Mouse (Mus musculus) forebrain, embryonic 11.5 days (tissue): ENCODE measurements around the gene Soat1. TPM values are rescaled to one million over a fixed set of nuclear protein-coding genes. Genes with fewer than 3 reads are reported as not detected.
"Not testable (repeated sequence)": the region's sequence is repeated elsewhere in the genome, so short reads cannot be mapped to it uniquely, and the experiment has no call there.

Experiments
- ATAC-seq: fragments of 200-750 bp; cut with Nextera tagmentation; replicated peaks from 2 replicates; pipeline ENCODE4 v1.8.0; 2017; ENCODE audit warnings: moderate TSS enrichment; ENCODE audit not compliant: low FRiP score
- DNase-seq: peaks from one replicate; pipeline ENCODE4 v3.0.0-alpha.2; 2017; ENCODE audit warnings: low spot score
- H3K27ac ChIP-seq: fragments of 300-500 bp; sonication (generic); 2 replicates; pipeline ENCODE4 v1.5.1; 2014; ENCODE audit warnings: low read depth, low read length
- H3K27me3 ChIP-seq: fragments of 300-500 bp; sonication (generic); 2 replicates; pipeline ENCODE4 v1.6.1; 2014; ENCODE audit warnings: mild to moderate bottlenecking, low read length, mixed read lengths; ENCODE audit not compliant: control insufficient read depth, insufficient read depth
- H3K36me3 ChIP-seq: fragments of 300-500 bp; sonication (generic); 2 replicates; pipeline ENCODE4 v1.6.1; 2014; ENCODE audit warnings: mild to moderate bottlenecking, low read length, moderate library complexity, mixed read lengths; ENCODE audit not compliant: control insufficient read depth, insufficient read depth
- H3K4me1 ChIP-seq: fragments of 300-500 bp; sonication (generic); replicated peaks from 2 replicates; pipeline ENCODE4 v1.6.1; 2014; ENCODE audit warnings: low read length, mixed read lengths; ENCODE audit not compliant: control insufficient read depth, insufficient read depth
- H3K4me2 ChIP-seq: fragments of 300-500 bp; sonication (generic); 2 replicates; pipeline ENCODE4 v1.6.1; 2014; ENCODE audit warnings: low read depth, mild to moderate bottlenecking, low read length, moderate library complexity, mixed read lengths; ENCODE audit not compliant: severe bottlenecking
- H3K4me3 ChIP-seq: fragments of 300-500 bp; sonication (generic); 2 replicates; pipeline ENCODE4 v1.5.1; 2014; ENCODE audit warnings: low read depth, low read length
- H3K9ac ChIP-seq: fragments of 300-500 bp; sonication (generic); 2 replicates; pipeline ENCODE4 v1.6.1; 2014; ENCODE audit warnings: low read length
- H3K9me3 ChIP-seq: fragments of 300-500 bp; sonication (generic); 2 replicates; pipeline ENCODE4 v1.6.1; 2016; ENCODE audit warnings: low read length, mixed read lengths; ENCODE audit not compliant: control insufficient read depth
- WGBS: fragments of 180-500 bp; shearing (Covaris S2); extraction: QIAGEN DNeasy Blood & Tissue Kit; methylation state at CpG from one replicate; pipeline ENCODE4 v1.1.7; 2014; 5-methylcytosine and 5-hydroxymethylcytosine counted together
- polyA plus RNA-seq: library from polyadenylated mRNA; unstranded; fragments of >200 nt; fragmentation: Nextera tagmentation; extraction: Ambion mirVana; gene quantifications from 2 replicates; pipeline ENCODE4 v1.2.1, GENCODE M21; 2014

The Soat1 gene
- 22.5 and 25.8 TPM in 2 replicates for polyA plus RNA-seq

- Histone ChIP-seq H3K4me3 (peak within 1 kb of the TSS; percentile 75), H3K27me3 (no peaks in the 10 kb centered on the region), H3K4me2 (peak within 1 kb of the TSS; percentile 74), H3K9me3 (no peaks in the 10 kb centered on the region), H3K27ac (no peak within 1 kb of the TSS), H3K9ac (peak within 1 kb of the TSS; percentile 76), H3K36me3 (no peaks in the 10 kb centered on the region), H3K4me1 (no peaks in the 10 kb centered on the region)
- DNase-seq (peak; percentile 93), ATAC-seq (peak; percentile 97)
- under 1% methylated on average over 31 of the region's 46 CpGs for WGBS
Observed at GRCm38 (mm10) chr1:156473961-156474503, at the start of gene Soat1. TSS of gene Soat1 (minus strand) at chr1:156474331.

DNA sequence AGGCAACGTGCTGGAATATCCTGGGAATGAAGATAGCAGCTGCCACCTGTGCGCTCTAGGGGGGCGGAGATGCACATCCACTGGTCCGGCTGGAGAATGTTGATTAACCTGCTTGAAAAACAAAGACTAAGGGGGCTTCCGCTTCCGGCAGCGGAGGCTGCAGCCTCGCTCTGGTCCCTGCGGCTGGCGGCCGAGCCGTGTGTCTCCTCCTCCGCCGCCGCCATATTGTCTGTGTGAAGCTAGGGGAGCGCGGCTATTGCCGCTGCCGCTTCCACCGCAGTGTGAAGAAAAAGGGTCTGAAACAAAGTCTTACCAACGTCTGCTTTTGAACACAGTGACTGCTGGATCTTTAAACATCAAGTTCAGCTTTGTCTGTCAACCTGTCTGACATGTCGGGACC is 49.7 kb upstream of the Soat1 start, which contains the start of gene Gm10031:
Gene Gm10031 (plus strand): TSS at position 171 of the 400 bp plus-strand sequence.
- ATAC-seq = 0 out of 2 replicates have a peak, but pooled peaks have one; percentile 78
- 96% methylated on average over 21 of the region's 22 CpGs for WGBS
- not testable (repeated sequence) for H3K4me2 ChIP-seq

DNA sequence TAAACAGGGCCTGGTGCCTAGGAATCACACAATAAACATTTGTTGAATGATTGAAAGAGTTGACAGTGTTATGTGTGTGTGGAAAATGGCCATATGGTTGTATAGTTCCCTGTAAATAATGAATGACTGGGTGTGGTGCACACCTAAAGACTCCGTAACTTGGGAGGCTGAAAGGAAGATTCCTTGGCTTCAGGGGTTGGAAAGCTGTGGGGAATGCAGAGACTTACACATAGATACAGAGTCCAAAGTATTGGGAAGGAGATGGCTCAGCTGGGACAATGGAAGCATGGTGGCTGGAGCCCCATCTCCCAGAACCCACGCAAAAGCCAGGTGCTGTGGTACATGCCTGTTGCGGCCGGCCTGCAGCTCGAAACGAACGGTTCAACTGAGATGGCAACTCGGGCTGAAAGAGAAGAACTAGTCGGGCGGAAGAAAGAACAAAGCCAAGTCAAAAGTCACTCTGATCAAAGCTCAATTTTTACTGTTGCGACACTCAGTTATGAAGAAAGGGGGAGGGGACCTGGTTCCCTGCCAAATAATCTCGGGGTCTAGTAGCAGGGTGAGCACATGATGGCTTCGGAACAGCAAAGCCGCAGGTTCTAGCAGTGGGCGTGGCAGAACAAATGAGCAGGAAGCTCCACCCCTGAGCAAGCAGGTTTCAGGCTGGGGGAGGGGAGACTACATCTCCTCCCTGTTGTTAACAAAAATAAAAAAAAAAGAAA is 47.8 kb upstream of the Soat1 start:
- Histone ChIP-seq H3K4me3 (no peak overlapping the region), H3K27ac (no peak overlapping the region), H3K27me3 (no peaks in the 10 kb centered on the region), H3K9ac (no peak overlapping the region), H3K4me2 (no peak overlapping the region), H3K36me3 (no peaks in the 10 kb centered on the region), H3K4me1 (no peaks in the 10 kb centered on the region), H3K9me3 (no peaks in the 10 kb centered on the region)
- 59% methylated on average over 15 of the region's 15 CpGs for WGBS
- ATAC-seq = no peak
- DNase-seq = no peak

More for the DNA sequence above, 49.7 kb upstream of the Soat1 start, which contains the start of gene Gm10031:
- H3K27ac ChIP-seq, H3K4me1 ChIP-seq, H3K27me3 ChIP-seq, H3K4me3 ChIP-seq, H3K9me3 ChIP-seq, DNase-seq, H3K9ac ChIP-seq, H3K36me3 ChIP-seq: not testable (repeated sequence)

DNA sequence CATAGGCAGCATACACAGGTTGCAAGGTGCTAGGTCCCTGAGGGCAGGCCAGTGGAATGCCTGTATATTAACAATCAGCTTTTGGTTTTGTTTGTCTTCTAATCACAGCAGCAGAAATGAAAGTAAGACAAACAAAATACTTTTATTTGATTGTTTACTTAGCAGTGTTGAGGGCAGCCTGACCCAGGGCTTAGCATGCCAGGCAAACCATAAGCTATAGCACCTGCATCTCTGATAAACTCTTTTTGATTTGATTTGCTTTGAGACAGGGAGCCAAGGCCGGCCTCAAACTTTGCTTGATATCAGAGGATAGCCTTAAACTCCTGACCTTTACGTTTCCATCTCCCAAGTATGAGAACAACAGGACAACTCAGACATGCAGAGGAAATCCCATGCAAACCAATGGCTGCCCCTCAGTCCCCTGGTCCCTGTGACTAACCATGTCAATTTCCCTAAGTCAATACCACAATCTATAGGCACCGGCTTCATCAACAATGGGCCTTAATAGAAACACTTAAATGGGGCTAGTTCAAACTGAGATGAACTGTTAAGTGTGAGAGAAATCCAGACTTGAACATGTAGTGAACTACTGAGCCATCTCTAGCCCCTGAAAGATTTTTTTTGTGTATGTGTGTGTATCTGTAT is 46.1 kb upstream of the Soat1 start:
- ATAC-seq = no peak

GRCm38 (mm10) chr1:156507753-156508152 is 33.6 kb upstream of the Soat1 start:
- H3K9me3 ChIP-seq = no peaks in the 10 kb centered on the region
- no peak overlapping the region for H3K4me2 ChIP-seq
- no peak for DNase-seq
- H3K27ac ChIP-seq = no peak overlapping the region
- no peak overlapping the region for H3K9ac ChIP-seq
- WGBS = 75% methylated on average over 3 of the region's 3 CpGs
- no peaks in the 10 kb centered on the region for H3K27me3 ChIP-seq
- ATAC-seq = no peak
- no peak overlapping the region for H3K4me3 ChIP-seq
- no peaks in the 10 kb centered on the region for H3K4me1 ChIP-seq
- H3K36me3 ChIP-seq = no peaks in the 10 kb centered on the region

More for the DNA sequence above, 46.1 kb upstream of the Soat1 start:
- H3K9me3 ChIP-seq = no peaks in the 10 kb centered on the region
- H3K36me3 ChIP-seq = no peaks in the 10 kb centered on the region
- H3K9ac ChIP-seq = no peak overlapping the region
- H3K4me3 ChIP-seq = no peak overlapping the region
- no peaks in the 10 kb centered on the region for H3K4me1 ChIP-seq
- no peaks in the 10 kb centered on the region for H3K27me3 ChIP-seq
- DNase-seq = no peak
- 93% methylated on average over 3 of the region's 3 CpGs for WGBS
- no peak overlapping the region for H3K4me2 ChIP-seq
- no peak overlapping the region for H3K27ac ChIP-seq

DNA sequence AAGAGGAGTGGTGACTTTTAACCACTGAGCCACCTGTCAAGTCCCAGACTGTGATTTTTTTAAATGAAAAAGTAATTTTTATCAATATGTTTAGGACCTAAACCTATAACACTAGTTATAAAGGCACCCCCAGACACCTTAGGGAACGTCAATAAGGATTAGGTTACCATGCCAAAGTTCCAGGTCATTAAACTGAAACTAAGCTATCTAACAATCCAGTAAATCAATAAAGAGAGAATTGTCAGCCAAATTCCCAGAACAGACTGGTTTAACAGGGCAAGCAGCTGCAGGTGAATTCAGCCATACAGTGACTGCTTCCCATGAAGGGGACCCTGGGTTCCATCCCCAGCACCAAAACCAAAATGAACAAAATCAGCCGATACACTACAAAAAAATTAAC is 31.8 kb upstream of the Soat1 start:
- no peak for ATAC-seq
- no peaks in the 10 kb centered on the region for H3K36me3 ChIP-seq
- no peaks in the 10 kb centered on the region for H3K9me3 ChIP-seq
- DNase-seq = no peak
- no peak overlapping the region for H3K4me3 ChIP-seq
- H3K27ac ChIP-seq = no peak overlapping the region
- H3K27me3 ChIP-seq = no peaks in the 10 kb centered on the region
- H3K9ac ChIP-seq = no peak overlapping the region
- no peaks in the 10 kb centered on the region for H3K4me1 ChIP-seq
- WGBS = 79% methylated on average over 2 of the region's 2 CpGs
- H3K4me2 ChIP-seq = no peak overlapping the region

DNA sequence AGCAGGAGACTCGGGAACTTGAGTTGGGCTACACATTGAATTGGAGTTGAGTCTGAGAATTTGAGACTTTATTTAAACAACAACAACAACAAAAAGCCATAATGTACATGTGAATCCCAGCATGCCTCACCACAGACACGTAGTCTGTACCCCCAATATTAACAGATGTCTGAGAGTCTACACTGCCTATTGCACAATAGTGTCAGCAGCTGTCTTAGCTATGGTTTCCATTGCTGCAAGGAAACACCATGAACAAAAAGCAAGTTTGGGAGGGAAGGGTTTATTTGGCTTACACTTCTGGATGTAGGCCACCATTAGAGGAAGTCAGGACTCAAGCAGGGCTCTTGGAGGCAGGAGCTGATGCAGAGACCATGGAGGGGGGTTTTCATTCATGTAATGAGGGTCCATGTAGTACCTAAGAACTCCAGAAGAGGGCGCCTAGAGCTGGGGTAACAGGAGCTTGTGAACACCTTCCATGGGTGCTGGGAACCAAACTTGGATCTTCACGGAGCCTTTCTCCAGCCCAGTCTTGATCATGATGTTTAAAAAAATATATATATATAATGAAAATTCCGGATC is 30.9 kb upstream of the Soat1 start:
- ATAC-seq (no peak), DNase-seq (no peak)
- WGBS = 78% methylated on average over 5 of the region's 5 CpGs
- H3K9me3 ChIP-seq = no peaks in the 10 kb centered on the region
- no peak overlapping the region for H3K4me2 ChIP-seq
- H3K27ac ChIP-seq = no peak overlapping the region
- no peaks in the 10 kb centered on the region for H3K4me1 ChIP-seq
- H3K4me3 ChIP-seq = no peak overlapping the region
- H3K27me3 ChIP-seq = no peaks in the 10 kb centered on the region
- no peak overlapping the region for H3K9ac ChIP-seq
- H3K36me3 ChIP-seq = no peaks in the 10 kb centered on the region

DNA sequence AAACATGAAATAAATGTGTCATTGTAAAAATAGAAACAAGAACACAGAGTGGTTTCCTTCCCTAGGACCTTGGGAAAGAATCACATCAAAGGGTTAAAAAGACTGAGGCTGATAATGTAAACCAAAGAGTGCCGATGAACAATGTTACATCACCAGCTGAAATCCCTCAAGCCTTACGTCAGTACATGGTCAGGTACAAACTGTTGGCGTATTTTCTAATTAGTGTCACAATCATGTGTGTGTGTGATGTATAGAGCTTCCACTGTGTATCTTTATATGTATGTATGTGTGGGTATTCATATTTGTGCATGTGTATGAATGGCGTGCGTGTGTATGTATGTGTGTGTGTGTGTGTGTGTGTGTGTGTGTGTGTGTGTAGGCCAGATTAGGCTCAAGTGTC is 22.8 kb upstream of the Soat1 start:
- 83% methylated on average over 5 of the region's 5 CpGs for WGBS
- Histone ChIP-seq H3K4me2 (no peak overlapping the region), H3K4me1 (no peaks in the 10 kb centered on the region), H3K36me3 (no peaks in the 10 kb centered on the region), H3K9ac (no peak overlapping the region), H3K4me3 (no peak overlapping the region), H3K27ac (no peak overlapping the region), H3K9me3 (no peaks in the 10 kb centered on the region), H3K27me3 (no peaks in the 10 kb centered on the region)
- DNase-seq (no peak), ATAC-seq (no peak)
